Mouse (Mus musculus) spleen, postnatal 14 days (tissue): ENCODE measurements around the gene Gm4791.

Source experiments
- DNase-seq, 2 experiments: peaks; one replicate each; pipeline ENCODE4 v3.0.0; 2021 to 2022; ENCODE audit warnings: low spot score in 2 of 2

Gm4791 gene

GRCm38 (mm10) chr9:46998338-46998791 lies at the start of gene Gm4791:
Gene Gm4791 (plus strand): TSS chr9:46998741.
- DNase-seq: no peak

DNA sequence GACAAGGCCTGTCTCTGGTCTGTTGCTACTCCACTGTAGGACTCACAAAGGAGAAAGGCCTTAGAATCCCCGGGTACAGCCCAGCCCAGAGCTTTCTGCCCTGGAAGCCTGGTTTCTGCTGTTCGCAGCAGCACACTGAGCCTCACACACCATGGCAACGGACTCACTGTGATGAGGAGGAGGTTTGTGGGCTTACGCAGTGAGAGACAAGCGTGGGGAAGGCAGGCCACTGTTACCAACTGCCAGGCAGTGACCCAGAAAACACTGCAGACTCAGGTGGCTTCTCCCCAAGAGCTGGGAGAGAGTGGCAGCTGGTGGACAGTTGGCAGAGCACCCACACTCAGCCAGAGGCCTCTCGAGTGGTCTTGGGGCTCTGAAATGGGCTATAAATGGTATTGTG lies 42.3 kb upstream of the Gm4791 start:
- no peak for DNase-seq

- no peak for DNase-seq
Measured at GRCm38 (mm10) chr9:46957420-46957950, 41.1 kb upstream of the Gm4791 start.

DNA sequence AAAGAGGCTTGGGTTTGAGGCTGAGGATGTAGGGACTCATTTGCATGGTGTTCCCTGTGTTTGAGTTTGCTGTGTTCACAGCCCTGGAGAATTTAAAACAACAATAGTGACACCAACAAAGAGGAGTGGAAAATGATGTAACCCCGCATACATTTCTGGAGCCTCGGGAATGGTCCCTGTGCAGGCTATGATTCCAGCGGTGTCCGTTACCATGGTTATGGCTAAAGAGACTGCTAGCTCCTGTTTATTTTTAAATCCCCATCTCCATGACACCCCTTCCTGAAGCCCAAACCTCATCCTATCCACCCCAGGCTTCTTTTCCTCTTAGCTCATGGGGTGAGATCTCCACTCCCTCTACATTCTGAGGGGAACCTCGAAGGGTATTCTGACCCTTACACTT lies 32.5 kb upstream of the Gm4791 start:
- no peak for DNase-seq

- no peak for DNase-seq
Measured at GRCm38 (mm10) chr9:46968970-46969369, 29.6 kb upstream of the Gm4791 start.

DNA sequence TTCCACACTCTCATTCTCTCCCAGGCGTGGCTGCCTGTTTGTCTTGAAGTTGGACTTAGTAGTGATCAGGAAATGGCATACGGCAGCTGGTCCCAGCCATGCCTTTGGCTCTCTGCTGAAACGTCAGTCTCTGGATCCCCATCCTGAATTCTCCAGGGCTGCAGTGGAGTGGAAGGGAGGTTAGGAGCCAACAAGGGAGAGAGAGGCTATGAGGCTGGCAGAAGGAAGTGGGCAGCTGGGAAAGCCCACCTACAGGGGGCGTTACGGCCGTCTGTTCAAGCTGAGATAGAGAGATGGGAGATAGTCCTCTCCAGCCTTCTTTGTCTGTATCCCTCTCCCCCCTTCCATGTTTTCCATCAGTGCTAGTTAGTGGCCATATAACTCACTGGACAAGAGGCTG lies 29.1 kb upstream of the Gm4791 start:
- DNase-seq: no peak

GRCm38 (mm10) chr9:46978806-46979205 lies 19.7 kb upstream of the Gm4791 start:
- DNase-seq: no peak

DNA sequence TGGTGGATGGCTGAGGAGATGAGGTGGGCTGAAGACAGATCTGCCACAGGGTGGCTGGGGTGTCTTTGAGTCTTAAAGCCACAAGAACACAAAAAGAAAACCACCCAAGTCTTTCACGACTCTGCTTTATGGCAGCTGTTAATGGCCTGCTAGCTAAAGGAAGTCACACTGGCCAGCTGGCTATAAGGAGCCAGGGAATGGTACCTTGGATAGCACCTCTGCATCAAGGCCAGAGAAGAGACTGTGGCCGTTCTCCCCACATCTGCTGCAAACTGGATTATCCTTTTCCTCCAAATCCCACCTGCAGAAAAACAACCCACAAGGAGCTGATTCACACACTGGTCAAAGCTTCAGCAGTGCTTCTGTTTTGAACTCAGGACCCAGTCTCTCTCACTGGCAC lies 18.4 kb upstream of the Gm4791 start:
- DNase-seq: no peak

- no peak for DNase-seq
Measured at GRCm38 (mm10) chr9:46983471-46983870, 15.1 kb upstream of the Gm4791 start.

GRCm38 (mm10) chr9:47041569-47041968 lies 43.0 kb downstream of the Gm4791 start:
- DNase-seq: no peak
